Mouse (Mus musculus): ENCODE data around the gene Arpc1b.
"Not testable (repeated sequence)": the region's sequence is repeated elsewhere in the genome, so short reads cannot be mapped to it uniquely, and the experiment has no call there.

Gene Arpc1b

DNA sequence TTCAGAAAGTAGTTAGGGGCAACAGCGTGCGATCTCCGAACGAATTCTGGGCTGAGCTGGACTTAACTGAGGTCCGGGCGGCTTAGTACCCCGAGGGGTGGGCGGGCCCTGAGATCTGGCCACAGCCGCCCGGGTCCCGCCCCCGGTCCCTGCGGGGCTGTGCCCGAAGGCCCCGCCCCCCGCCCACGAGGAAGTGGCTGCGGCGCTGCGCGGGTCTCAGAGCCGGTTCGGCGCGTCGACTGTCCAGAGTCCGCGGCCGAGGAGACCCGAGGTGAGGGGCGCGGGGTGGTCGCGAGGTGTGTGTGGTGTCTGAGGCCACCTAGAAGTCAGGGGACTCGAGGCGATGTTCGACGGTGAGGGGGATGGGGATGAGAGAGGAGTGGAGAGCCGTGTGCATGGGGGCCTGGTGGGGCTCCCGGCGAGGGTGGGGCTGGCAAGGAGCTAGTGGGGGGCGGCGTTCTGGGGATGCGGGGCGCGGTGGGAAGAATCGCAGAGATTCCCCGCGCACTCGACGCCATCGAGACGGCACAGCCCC is at the start of gene Arpc1b:
Arpc1b (plus strand) TSS at position 145 of the 535 bp plus-strand sequence.
- DNase-seq (ENCODE audit: low spot score in 2 of 2): peak; percentile 59 to 70

DNA sequence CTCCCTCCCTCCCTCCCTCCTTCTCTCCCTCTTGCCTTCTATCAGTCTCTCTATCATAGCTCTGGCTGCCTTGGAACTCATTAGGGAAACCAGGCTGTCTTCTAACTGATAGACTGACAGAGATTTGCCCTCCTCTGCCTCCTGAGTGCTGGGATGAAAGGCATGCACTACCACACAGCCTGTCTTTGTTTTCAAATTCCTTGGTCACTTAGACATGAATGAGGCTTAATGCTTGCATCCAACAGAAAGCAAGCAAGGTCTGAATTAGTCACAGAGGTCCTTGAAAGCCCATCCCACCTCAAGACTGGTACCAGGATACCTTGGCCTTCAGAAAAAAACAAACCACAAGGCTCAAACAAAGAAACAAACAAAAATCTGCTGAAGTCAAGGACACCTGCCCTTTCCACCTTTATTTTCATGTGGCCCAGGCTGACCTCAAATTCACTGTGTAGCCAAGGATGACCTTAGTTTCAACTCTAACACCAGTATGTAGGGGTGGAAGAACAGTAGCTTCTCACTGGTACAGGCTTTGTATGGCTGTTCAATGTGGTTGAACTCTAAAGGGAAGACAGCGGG is 49.2 kb upstream of the Arpc1b start:
- DNase-seq (ENCODE audit: low spot score in 2 of 2): no peak

- no peak for DNase-seq (ENCODE audit: low spot score in 2 of 2)
Measured at GRCm38 (mm10) chr5:145068863-145069262, 45.2 kb upstream of the Arpc1b start.

DNA sequence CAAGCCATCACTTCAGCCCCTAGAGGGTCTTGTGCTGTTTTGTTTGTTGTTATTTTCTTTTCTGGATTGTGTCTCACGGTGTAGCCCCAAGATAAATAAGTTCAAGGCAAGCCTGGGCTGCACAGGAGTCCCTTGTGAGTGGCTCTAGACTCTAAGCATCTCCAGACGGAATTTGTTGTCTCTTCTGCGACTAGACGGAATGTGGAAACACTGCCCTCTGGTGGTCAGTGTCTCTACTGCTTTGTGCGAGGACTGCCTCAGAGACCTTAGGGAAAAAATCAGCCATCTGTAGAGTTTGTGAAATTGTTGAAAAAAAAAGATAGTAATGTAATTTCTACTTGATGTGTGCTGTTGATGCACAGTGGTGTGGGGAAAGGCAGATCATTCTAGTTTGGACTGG is 44.3 kb upstream of the Arpc1b start:
- DNase-seq (ENCODE audit: low spot score in 2 of 2): peak; percentile 36 to 53

GRCm38 (mm10) chr5:145071342-145071741 is 42.7 kb upstream of the Arpc1b start:
- DNase-seq (ENCODE audit: low spot score in 2 of 2): no peak

GRCm38 (mm10) chr5:145075081-145075480 is 38.9 kb upstream of the Arpc1b start:
- DNase-seq (ENCODE audit: low spot score in 2 of 2): no peak

- peak; percentile 28 to 70 for DNase-seq (ENCODE audit: low spot score in 2 of 2)
Measured at GRCm38 (mm10) chr5:145081866-145082613, 32.0 kb upstream of the Arpc1b start.

DNA sequence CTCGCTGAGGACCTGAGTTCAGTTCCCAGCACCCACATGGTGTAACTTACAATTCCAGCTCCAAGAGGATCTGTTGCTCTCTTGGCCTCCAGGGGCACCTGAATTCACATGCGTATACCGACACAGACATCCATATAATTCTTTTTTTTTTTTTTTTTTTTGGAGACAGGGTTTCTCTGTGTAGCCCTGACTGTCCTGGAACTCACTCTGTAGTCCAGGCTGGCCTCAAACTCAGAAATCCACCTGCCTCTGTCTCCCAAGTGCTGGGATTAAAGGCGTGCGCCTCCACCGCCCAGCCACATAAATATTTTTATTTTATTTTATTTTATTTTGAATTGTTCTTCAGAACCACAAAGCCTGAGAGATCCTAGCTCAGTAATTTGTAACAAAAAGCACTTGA is 30.8 kb upstream of the Arpc1b start:
- DNase-seq (ENCODE audit: low spot score in 2 of 2): not testable (repeated sequence)

GRCm38 (mm10) chr5:145083632-145084451 is 30.2 kb upstream of the Arpc1b start, which contains the start of the genes Arpc1a and Kpna7:
TSS of gene Arpc1a (plus strand) at chr5:145083830.
TSS of gene Kpna7 (minus strand) at chr5:145084030.
- peak; percentile 81 to 90 for DNase-seq (ENCODE audit: low spot score in 2 of 2)

DNA sequence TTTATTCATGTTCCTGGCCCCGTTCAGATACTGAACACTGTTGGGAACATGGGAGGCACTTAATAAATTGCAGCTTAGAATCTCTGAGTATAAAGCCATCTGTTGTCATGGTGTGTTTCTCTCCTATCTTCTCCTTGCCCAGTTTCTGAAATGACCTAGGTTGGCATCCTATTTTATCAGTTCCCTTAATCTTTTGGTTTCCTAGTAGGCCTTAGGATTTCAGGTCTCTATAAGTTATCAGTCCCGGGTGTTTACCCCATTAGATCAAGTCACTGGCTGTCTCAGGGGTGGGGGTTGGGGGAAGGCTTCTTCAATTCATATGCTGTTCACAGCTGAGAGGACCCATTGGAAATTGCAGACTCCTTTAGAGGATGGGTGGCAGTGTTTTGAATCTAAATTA is 29.2 kb upstream of the Arpc1b start:
- DNase-seq (ENCODE audit: low spot score in 2 of 2): no peak

GRCm38 (mm10) chr5:145088186-145088585 is 25.8 kb upstream of the Arpc1b start:
- DNase-seq (ENCODE audit: low spot score in 2 of 2): no peak

DNA sequence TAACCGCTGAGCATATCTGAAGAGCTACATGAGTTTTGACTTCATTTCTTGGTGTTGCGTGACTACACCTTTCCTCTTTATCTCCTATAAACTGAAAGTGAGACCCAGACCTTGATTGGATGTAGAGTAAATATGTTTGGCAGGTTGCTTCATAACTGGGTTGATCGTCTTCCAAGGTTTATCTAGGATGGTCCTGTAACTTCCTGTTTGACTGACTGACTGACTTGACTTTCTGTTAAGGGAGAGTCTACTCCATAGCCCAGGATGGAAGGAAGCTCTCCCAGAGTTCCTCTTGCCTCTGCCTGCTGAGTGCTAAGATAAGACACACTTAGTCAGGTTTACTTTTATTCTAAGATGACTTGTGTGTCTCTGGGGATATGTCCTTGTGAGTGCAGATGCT is 24.1 kb upstream of the Arpc1b start:
- DNase-seq (ENCODE audit: low spot score in 2 of 2): no peak

DNA sequence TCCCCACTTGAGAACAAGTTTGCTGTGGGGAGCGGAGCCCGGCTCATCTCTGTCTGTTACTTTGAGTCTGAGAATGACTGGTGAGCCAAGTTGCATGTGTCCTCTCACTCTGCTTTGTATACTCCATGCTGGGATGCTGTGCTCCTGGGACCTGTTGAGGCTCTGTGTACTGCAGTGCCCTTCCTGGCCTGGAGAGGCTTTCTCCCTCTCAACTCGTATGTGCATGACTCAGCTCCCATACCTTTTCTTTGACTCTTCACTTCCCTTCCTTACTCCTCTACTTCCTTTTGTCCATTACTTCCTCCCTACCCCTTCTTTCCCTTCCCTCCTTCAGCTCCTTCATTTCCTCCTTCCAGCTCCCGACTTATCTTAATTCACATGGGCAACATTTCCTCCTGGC is 17.8 kb upstream of the Arpc1b start:
- DNase-seq (ENCODE audit: low spot score in 2 of 2): no peak

GRCm38 (mm10) chr5:145098340-145098821 is 15.6 kb upstream of the Arpc1b start:
- DNase-seq (ENCODE audit: low spot score in 2 of 2): no peak

GRCm38 (mm10) chr5:145100960-145101359 is 13.1 kb upstream of the Arpc1b start:
- DNase-seq (ENCODE audit: low spot score in 2 of 2): no peak

- not testable (repeated sequence) for DNase-seq (ENCODE audit: low spot score in 2 of 2)
Measured at GRCm38 (mm10) chr5:145101451-145101850, 12.6 kb upstream of the Arpc1b start.

GRCm38 (mm10) chr5:145102706-145103105 is 11.3 kb upstream of the Arpc1b start:
- no peak for DNase-seq (ENCODE audit: low spot score in 2 of 2)

- DNase-seq (ENCODE audit: low spot score in 2 of 2): no peak
Measured at GRCm38 (mm10) chr5:145104328-145104727, 9.7 kb upstream of the Arpc1b start.

DNA sequence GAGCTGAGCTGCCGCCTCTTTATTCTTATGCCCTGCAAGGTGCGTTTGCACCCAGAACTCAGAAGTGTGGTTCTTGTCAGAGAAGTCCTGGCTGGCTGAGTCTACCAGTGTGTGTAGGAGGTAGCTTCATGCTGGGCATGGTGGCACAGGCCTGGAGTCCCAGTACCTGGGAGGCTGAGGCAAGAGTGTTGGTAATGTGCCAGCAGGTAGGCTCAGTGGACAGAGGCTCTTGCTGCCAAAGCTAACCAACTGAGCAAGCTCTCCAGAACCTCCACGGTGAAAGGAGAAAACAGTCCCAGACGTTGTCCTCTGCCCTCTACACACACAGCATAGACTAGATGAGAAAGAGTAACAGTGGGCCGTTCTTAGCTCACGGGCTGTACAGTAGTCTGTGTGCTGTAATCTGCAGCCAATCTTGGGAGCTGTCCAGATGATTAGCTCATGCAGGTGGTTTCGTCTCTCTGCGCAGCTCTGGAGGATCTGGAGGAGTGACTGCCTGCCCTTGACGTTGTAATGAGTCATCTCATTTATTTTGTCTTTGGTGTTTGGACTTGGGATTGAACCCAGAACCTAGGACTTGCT is 8.2 kb upstream of the Arpc1b start:
- no peak for DNase-seq (ENCODE audit: low spot score in 2 of 2)

DNA sequence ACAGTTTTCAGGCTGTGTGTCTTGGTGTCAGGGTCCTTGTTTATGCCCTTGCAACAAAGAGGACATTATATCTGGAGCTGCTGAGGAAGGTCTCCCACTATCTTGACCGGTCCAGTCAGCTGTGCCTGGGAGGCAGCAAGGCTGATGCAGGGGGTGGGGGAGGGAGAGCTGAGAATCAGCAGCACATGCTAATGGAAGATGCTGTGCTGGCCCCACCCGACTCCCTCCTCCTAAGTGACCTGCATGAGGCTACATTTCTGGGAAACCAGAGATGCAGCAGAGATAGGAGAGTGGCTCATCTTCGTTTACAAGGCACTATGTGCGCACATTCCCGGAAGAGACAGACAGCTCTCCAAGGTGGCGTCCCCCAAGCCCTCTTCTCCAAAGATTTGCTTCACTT is 3.6 kb upstream of the Arpc1b start:
- no peak for DNase-seq (ENCODE audit: low spot score in 2 of 2)

- no peak for DNase-seq (ENCODE audit: low spot score in 2 of 2)
Measured at GRCm38 (mm10) chr5:145112566-145112965, 1.4 kb upstream of the Arpc1b start.

GRCm38 (mm10) chr5:145113416-145113815 is 599 bp upstream of the Arpc1b start:
- DNase-seq (ENCODE audit: low spot score in 2 of 2): no peak
